Mouse (Mus musculus) R1 (cell line): ENCODE measurements at regions not wholly inside any gene's neighbourhood (a gene's known extent, or its start where the extent isn't known, plus 50 kb on each side); places are given as distances from the start of the nearest gene placed in this dataset.

ENCODE experiments used
- DNase-seq: peaks from one replicate; pipeline ENCODE4 v3.0.0-alpha.2; 2018; ENCODE audit warnings: low read depth, low spot score

DNA sequence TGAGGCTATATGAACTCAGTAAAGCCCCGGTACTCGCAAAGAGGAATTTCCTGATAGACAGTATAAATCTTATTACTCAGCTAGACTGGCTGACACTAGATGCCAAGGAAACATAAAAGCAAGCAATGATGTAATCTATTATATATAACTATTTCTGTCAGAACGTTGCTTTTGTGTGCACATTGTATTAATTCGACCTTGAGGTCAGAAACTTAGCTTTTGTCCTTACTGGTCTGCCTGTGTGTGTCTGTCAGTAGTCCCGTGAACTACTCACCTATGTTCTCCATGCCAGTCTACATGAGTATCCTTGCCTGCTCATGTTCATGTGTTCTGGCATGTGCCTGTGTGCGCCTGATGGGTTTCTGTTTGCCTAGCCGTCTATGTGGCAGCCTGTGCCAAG lies 70.5 kb downstream of the Tmx1 start:
- no peak for DNase-seq

GRCm38 (mm10) chr12:70524703-70525102 lies 71.8 kb downstream of the Tmx1 start:
- DNase-seq: no peak

DNA sequence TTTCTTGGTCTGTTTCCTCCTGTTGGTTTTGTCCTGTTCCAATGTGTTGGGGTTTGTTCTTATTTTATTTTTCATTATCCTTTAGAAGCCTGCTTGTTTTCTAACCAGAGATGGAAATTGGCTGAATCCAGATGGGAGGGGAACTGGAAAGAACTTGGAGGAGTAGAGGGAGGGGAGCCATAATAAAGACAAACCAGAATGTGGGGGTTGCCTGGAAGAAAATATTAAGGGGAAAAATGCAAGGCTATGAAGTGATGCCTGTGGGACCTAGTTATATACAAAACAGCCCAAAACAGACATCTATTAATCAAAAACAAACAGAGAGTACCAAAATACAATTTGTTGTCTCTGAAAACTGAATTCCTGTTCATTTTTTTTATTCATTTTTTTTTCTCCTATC lies 78.8 kb downstream of the Tmx1 start:
- no peak for DNase-seq

- no peak for DNase-seq
These were observed 79.3 kb downstream of the Tmx1 start for GRCm38 (mm10) chr12:70532225-70532624.

DNA sequence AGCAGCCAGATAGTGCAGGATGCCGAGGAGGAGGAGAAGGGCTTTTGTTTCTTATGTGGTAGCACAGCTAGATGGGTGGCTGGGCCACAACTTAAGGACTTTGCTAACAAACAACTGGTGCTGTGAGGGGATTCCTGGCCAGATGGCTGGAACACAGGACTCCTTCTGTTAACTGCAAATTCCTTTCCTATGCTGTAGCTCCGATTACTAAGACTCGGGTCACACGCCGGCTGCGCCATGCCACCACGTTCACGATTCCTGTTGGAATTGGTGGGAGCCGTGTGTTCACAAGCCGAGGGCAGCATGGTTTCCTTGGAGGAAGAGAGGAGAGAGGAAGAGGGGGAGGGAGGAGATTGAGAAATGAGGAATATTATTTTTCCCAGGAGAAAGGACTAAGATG lies 79.9 kb downstream of the Tmx1 start:
- DNase-seq: no peak

GRCm38 (mm10) chr12:70533375-70533935 lies 80.6 kb downstream of the Tmx1 start:
- no peak for DNase-seq

DNA sequence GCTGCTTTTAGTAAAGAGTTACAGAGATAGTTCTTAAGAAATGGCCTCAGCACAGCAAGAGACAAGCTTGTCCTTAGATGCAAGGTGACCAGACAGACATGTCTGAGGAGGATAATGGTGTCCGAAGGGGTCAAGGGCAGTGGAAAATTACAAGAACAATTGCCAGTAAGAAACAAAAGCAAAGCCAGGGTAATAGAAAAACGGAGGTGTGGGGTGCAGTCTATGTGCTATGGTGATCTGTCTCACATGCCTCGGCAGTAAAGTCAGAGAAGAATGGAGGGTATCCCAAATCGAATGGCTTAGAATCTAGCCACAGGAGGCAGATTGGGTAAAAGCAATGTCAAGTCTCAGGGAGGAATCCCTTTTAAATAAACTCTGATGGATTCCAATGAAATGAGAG lies 86.2 kb downstream of the Tmx1 start:
- peak; percentile 25 for DNase-seq

DNA sequence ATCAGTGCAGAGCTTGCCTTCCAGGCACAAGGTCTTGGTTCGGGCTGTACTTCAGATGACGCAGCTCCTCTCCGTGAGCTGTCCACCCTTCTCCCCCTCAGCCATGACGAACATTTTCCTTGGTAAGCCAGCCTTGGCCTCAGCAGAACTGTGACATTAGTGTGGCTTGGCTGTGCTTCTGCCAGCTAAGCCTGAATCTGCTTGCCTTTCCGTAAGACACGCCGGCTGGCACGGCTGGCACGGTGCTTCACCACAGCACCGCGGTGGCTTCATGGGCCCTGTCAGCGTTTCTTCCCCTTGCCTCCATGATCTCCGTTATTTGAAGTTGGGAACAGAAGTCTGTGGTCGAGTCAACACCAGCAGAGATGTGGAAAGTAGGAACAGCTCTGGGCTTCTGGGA lies 87.0 kb downstream of the Tmx1 start:
- DNase-seq: peak; percentile 13

- no peak for DNase-seq
These were observed 88.5 kb downstream of the Tmx1 start for GRCm38 (mm10) chr12:70541432-70541831.

GRCm38 (mm10) chr12:70543299-70543698 lies 90.4 kb downstream of the Tmx1 start:
- no peak for DNase-seq

DNA sequence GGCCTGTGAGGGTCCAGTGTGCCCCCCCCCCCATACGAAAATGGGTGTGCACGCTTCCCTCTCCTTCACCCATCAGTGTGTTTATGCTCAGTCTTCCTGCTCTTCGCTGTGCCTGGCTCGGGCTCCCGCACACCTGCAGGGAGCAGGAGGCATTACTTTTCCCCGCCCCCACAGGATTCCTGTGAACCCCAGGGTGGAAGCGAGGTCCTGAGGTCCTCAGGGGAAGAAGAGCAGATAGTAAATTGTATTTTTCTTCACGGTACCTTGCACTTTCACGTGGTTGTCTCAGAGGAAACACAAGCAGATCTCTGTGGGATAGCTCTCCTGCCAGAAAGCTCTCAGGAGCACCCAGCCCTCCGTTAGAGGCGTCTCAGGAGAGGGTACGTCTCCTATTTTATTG lies 91.4 kb downstream of the Tmx1 start:
- peak; percentile 35 for DNase-seq

DNA sequence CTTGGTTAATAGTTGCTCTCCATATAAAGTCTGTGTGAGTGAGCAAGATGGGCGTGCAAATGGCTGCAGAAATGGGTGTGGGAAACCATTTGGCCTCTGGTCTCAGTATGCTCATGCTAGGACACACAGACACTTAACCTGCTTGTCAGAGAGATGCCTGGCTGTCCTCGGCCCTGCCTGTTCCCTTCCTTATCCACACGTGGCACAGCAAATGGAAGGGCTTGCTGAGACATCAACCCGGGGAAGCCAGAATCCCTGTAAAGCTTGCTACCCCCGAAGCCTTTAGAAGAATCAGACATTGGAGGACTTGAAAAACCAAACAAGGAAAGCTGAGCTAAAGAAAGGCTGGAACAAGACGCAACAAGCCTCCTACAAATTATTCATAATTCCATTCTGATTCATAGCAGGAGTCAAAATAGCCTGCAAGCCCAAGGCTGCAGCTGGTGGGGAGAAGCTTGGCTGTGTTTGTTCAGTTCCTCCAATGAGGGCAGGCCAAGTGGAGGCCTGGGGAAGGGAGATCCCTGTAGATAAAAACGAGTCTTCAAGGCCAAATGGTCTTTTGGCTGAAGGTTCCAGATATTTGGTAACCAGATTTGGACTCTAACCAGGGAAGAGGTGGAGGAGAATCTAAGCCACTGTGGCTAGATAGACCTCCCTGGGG lies 92.1 kb downstream of the Tmx1 start:
- DNase-seq: no peak

- peak; percentile 12 for DNase-seq
These were observed 94.3 kb downstream of the Tmx1 start for GRCm38 (mm10) chr12:70547199-70547598.

GRCm38 (mm10) chr12:70549296-70549695 lies 96.4 kb downstream of the Tmx1 start:
- peak; percentile 91 for DNase-seq

DNA sequence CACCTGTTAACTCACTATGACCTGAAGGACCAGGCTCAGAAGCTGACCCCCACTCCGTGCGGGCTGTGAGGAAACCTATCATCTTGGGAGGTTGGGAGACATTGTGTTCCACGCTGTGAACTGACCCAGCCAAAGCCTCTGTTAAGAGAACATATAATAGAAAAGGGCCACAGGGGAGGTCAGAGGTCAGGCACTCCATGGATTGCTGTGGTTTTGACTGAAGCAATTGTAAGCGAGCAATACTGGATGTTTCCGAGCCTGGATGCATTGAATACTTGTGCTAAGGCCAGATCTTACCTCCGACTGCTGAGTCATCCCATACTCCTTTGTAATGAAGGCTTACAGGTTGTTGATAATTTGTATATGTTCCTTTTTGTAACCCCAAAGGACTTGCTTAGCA lies 101.0 kb downstream of the Tmx1 start:
- DNase-seq: peak; percentile 49

- DNase-seq: peak; percentile 30
These were observed 101.7 kb downstream of the Tmx1 start for GRCm38 (mm10) chr12:70554586-70554985.

DNA sequence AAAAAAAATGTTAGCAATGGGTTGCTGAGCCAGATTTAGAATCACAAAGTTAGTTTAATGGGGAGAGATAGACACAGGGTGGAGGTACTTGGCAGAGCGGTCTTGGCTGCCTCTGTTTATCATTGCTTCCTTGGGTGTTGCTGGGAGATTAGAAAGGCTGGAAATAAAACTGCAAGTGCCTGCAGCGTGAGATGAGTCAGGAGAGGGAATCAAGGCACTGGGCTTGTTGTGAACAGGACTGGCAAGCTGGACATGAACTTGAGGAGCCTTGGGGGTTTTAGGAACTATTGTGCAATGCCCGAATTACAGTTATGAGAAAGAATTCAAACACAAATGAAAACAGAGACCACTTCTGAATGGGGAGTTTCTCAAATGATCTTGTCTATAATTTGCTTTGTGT lies 102.8 kb downstream of the Tmx1 start:
- DNase-seq: no peak

DNA sequence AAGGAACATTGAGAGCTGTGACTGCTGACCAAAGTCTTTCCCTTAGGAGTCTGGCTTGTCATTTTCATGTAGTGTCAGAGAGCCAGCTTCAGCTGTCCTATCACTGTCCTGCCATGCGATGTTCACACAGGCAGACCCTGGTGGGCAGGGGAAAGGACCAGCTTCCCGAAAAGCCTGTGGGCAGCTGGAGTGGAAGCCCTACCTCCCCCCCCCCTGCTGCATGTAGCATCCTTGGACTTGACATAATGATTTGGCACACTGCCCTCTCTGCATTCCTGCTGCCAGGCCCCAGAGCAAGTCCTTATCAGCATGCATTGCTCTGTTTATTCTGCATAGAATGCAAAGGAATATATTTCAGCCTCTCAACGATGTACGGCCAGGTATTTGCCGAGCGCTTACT lies 103.9 kb downstream of the Tmx1 start:
- DNase-seq: no peak

- DNase-seq: no peak
These were observed 110.6 kb downstream of the Tmx1 start for GRCm38 (mm10) chr12:70563446-70563845.

GRCm38 (mm10) chr12:70575665-70576064 lies 122.8 kb downstream of the Tmx1 start:
- DNase-seq: no peak

DNA sequence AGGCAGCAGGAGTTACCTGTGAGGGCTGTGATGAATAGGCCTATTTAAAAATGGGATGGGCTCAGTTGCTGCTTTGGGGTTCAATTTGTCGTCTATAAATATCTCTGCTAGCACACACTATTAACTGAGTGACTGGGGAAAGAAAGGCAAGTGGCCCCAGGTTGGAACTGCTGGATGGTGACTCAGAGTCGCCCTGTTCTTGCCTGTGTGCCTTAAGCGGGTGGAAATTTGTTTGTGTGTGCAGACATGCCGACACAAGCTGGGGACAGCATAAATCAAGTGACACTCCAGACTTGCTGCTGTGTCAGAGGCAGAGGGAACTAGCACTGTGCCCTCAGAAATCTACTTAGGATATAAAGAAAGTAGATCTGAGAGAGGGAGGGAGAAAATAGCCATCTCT lies 124.9 kb downstream of the Tmx1 start:
- DNase-seq: no peak

GRCm38 (mm10) chr12:70579328-70579905 lies 126.5 kb downstream of the Tmx1 start:
- DNase-seq: no peak

- DNase-seq: no peak
These were observed 133.3 kb downstream of the Tmx1 start for GRCm38 (mm10) chr12:70586181-70586580.
